Mouse (Mus musculus) CH12.LX (cell line): Measurements from ENCODE around the gene Ikzf2. TPM values are rescaled to one million over a fixed set of nuclear protein-coding genes. Genes with fewer than 3 reads are reported as not detected.

Experiments
- DNase-seq: peaks from one replicate; pipeline ENCODE4 v3.0.0-alpha.2; 2013; ENCODE audit errors: extremely low read depth
- H3K27ac ChIP-seq: 2 replicates; pipeline ENCODE4 v1.5.1; 2012; ENCODE audit warnings: low read depth, mild to moderate bottlenecking, control low read depth, moderate library complexity; ENCODE audit not compliant: insufficient read depth
- H3K27me3 ChIP-seq: replicated peaks from 2 replicates; pipeline ENCODE3; 2012; ENCODE audit warnings: inconsistent platforms
- H3K36me3 ChIP-seq, 2 experiments: replicated peaks in 1 of 2; 2 replicates each; pipeline versions ENCODE3 to v1.6.1; 2012; ENCODE audit warnings: inconsistent platforms in 1 of 2, low read length in 1 of 2, mild to moderate bottlenecking in 1 of 2, mixed read lengths in 1 of 2, moderate library complexity in 1 of 2; ENCODE audit not compliant: control insufficient read depth in 1 of 2, insufficient read depth in 1 of 2
- H3K4me1 ChIP-seq, 2 experiments: 2 replicates each; pipeline ENCODE4 v1.6.1; 2012; ENCODE audit warnings: inconsistent platforms in 1 of 2, moderate library complexity in 1 of 2; ENCODE audit not compliant: insufficient read depth in 2 of 2, control insufficient read depth in 1 of 2
- H3K4me2 ChIP-seq: 2 replicates; pipeline ENCODE4 v1.6.1; 2012; ENCODE audit warnings: low read depth, mild to moderate bottlenecking, control low read depth; ENCODE audit not compliant: poor library complexity, insufficient read depth, severe bottlenecking
- H3K4me3 ChIP-seq, 3 experiments: fragments of 150-350 bp in 1 of 3; sonication (generic) in 1 of 3; replicated peaks in 1 of 3; 2 replicates each; pipeline versions ENCODE3 to v1.5.1; 2011 to 2012; ENCODE audit warnings: low read depth in 2 of 3, low read length in 2 of 3, mild to moderate bottlenecking in 2 of 3, moderate library complexity in 2 of 3, control low read depth in 1 of 3, improper control_type of control experiment in 1 of 3, inconsistent platforms in 1 of 3, mixed read lengths in 1 of 3; ENCODE audit not compliant: poor library complexity in 1 of 3
- H3K79me2 ChIP-seq: replicated peaks from 2 replicates; pipeline ENCODE4 v1.6.1; 2012; ENCODE audit warnings: mild to moderate bottlenecking, moderate library complexity; ENCODE audit not compliant: control insufficient read depth, poor library complexity, insufficient read depth, severe bottlenecking; ENCODE audit errors: extremely low read depth
- H3K9ac ChIP-seq: 2 replicates; pipeline ENCODE4 v1.6.1; 2012; ENCODE audit warnings: low read depth, mild to moderate bottlenecking, control low read depth, moderate library complexity; ENCODE audit not compliant: insufficient read depth
- H3K9me3 ChIP-seq: replicated peaks from 2 replicates; pipeline ENCODE3; 2012; ENCODE audit warnings: low read length, inconsistent platforms, mixed read lengths
- BHLHE40 ChIP-seq: IDR thresholded peaks from 2 replicates; pipeline ENCODE4 v1.6.1; 2011; ENCODE audit warnings: mild to moderate bottlenecking, low read depth, low read length, improper control_type of control experiment
- CHD1 ChIP-seq: IDR thresholded peaks from 2 replicates; pipeline ENCODE4 v1.6.1; 2012; ENCODE audit warnings: low read depth, low read length, improper control_type of control experiment, inconsistent platforms
- E2F4 ChIP-seq: IDR thresholded peaks from 2 replicates; pipeline ENCODE4 v1.6.1; 2011; ENCODE audit warnings: low read depth, low read length, improper control_type of control experiment; ENCODE audit not compliant: insufficient replicate concordance
- KAT2A ChIP-seq: IDR thresholded peaks from 2 replicates; pipeline ENCODE4 v1.6.1; 2012; ENCODE audit warnings: low read length, improper control_type of control experiment, inconsistent platforms; ENCODE audit not compliant: insufficient replicate concordance
- MAFK ChIP-seq: IDR thresholded peaks from 2 replicates; pipeline ENCODE4 v1.6.1; 2011; ENCODE audit warnings: low read length, improper control_type of control experiment; ENCODE audit not compliant: insufficient replicate concordance
- MAX ChIP-seq: IDR thresholded peaks from 2 replicates; pipeline ENCODE4 v1.6.1; 2011; ENCODE audit warnings: low read length, improper control_type of control experiment
- MAZ ChIP-seq: IDR thresholded peaks from 2 replicates; pipeline ENCODE4 v1.6.1; 2012; ENCODE audit warnings: low read depth, mild to moderate bottlenecking, inconsistent platforms, low read length, improper control_type of control experiment, moderate library complexity
- MEF2A ChIP-seq: IDR thresholded peaks from 2 replicates; pipeline ENCODE4 v1.6.1; 2014; ENCODE audit warnings: low read depth, mild to moderate bottlenecking, inconsistent platforms, low read length, improper control_type of control experiment, borderline replicate concordance
- MXI1 ChIP-seq: IDR thresholded peaks from 2 replicates; pipeline ENCODE4 v1.6.1; 2011; ENCODE audit warnings: mild to moderate bottlenecking, low read depth, low read length, improper control_type of control experiment
- MYC ChIP-seq: IDR thresholded peaks from 2 replicates; pipeline ENCODE4 v1.6.1; 2011; ENCODE audit warnings: low read depth, mild to moderate bottlenecking, improper control_type of control experiment, low read length
- NRF1 ChIP-seq: IDR thresholded peaks from 2 replicates; pipeline ENCODE4 v1.6.1; 2014; ENCODE audit warnings: low read depth, mild to moderate bottlenecking, inconsistent platforms, low read length, improper control_type of control experiment, moderate library complexity
- PAX5 ChIP-seq: IDR thresholded peaks from 2 replicates; pipeline ENCODE4 v1.6.1; 2012; ENCODE audit warnings: low read length, inconsistent platforms, mixed read lengths
- POLR2A ChIP-seq: IDR thresholded peaks from 2 replicates; pipeline ENCODE4 v1.6.1; 2011; ENCODE audit warnings: low read depth, mild to moderate bottlenecking, improper control_type of control experiment, low read length
- RCOR1 ChIP-seq: conservative IDR thresholded peaks from 2 replicates; pipeline ENCODE4 v1.6.1; 2012; ENCODE audit warnings: low read depth, mild to moderate bottlenecking, inconsistent platforms, low read length, improper control_type of control experiment
- TBP ChIP-seq: conservative IDR thresholded peaks from 2 replicates; pipeline ENCODE4 v1.6.1; 2011; ENCODE audit warnings: low read depth, low read length, improper control_type of control experiment
- TCF12 ChIP-seq: IDR thresholded peaks from 2 replicates; pipeline ENCODE4 v1.6.1; 2014; ENCODE audit warnings: low read depth, mild to moderate bottlenecking, inconsistent platforms, low read length, improper control_type of control experiment
- UBTF ChIP-seq: IDR thresholded peaks from 2 replicates; pipeline ENCODE4 v1.6.1; 2012; ENCODE audit warnings: low read depth, mild to moderate bottlenecking, inconsistent platforms, low read length, improper control_type of control experiment, moderate library complexity
- ZC3H11A ChIP-seq: IDR thresholded peaks from 2 replicates; pipeline ENCODE4 v1.6.1; 2012; ENCODE audit warnings: low read depth, mild to moderate bottlenecking, inconsistent platforms, low read length, improper control_type of control experiment
- ZKSCAN1 ChIP-seq: IDR thresholded peaks from 2 replicates; pipeline ENCODE4 v1.6.1; 2012; ENCODE audit warnings: low read depth, inconsistent platforms, low read length, improper control_type of control experiment, borderline replicate concordance
- ZMIZ1 ChIP-seq: IDR thresholded peaks from 2 replicates; pipeline ENCODE4 v1.6.1; 2012; ENCODE audit warnings: low read depth, mild to moderate bottlenecking, inconsistent platforms, low read length, improper control_type of control experiment
- ZNF384 ChIP-seq: IDR thresholded peaks from 2 replicates; pipeline ENCODE4 v1.6.1; 2012; ENCODE audit warnings: low read depth, low read length, improper control_type of control experiment, inconsistent platforms
- dilution Hi-C: fragments of 300-500 bp; cut with MboI; formaldehyde crosslinking; loops from 2 replicates; pipeline ENCODE4 v1.14.3; 2020; ENCODE audit warnings: low sequenced_read_pairs; ENCODE audit not compliant: extremely low pct_unique_long_range_greater_than_20kb, extremely low pct_ligation_motif_present
- in situ Hi-C: fragments of 300-500 bp; cut with MboI; formaldehyde crosslinking; loops from 3 replicates; pipeline ENCODE4 v1.14.3; 2019; ENCODE audit warnings: low sequenced_read_pairs, low pct_ligation_motif_present, low pct_unique_long_range_greater_than_20kb, mixed read lengths
- polyA plus RNA-seq: library from polyadenylated mRNA; unstranded; fragments of >175 nt; gene quantifications from 2 replicates; pipeline ENCODE4 v1.2.1, GENCODE M21; 2012; ENCODE audit warnings: low read depth; ENCODE audit not compliant: insufficient read length
- total RNA-seq, 2 experiments: library from RNA; depleted of rRNA; stranded (reverse); fragments of 300-350 nt in 1 of 2; fragments of >200 nt in 1 of 2; gene quantifications; 2 replicates each; pipeline ENCODE4 v1.2.3; 2012 to 2014

Gene Ikzf2
- total and polyA plus RNA-seq, 3 experiments = not detected

- no peak for DNase-seq
- Histone ChIP-seq H3K4me1 (no peaks in the 10 kb centered on the region), H3K4me3 (no peak overlapping the region), H3K79me2 (no peaks in the 10 kb centered on the region), H3K36me3 (no peaks in the 10 kb centered on the region), H3K9ac (no peak overlapping the region), H3K27me3 (no peaks in the 10 kb centered on the region), H3K9me3 (no peaks in the 10 kb centered on the region), H3K4me2 (no peak overlapping the region), H3K27ac (no peak overlapping the region)
- in situ Hi-C loops (no loop called here), dilution Hi-C loops (no loop called here)
- TF ChIP-seq MXI1 (no peak), KAT2A (no peak), TBP (no peak), CHD1 (no peak), ZNF384 (no peak), ZKSCAN1 (no peak), RCOR1 (no peak), MAZ (no peak), MEF2A (no peak), PAX5 (no peak), UBTF (no peak), TCF12 (no peak), MYC (no peak), NRF1 (no peak)
These were observed 86.1 kb downstream of the Ikzf2 start for GRCm38 (mm10) chr1:69600954-69601353.

GRCm38 (mm10) chr1:69599074-69599772 lies 87.8 kb downstream of the Ikzf2 start:
- H3K9me3 ChIP-seq = no peaks in the 10 kb centered on the region
- in situ Hi-C loops = no loop called here

More at GRCm38 (mm10) chr1:69599074-69599772, 87.8 kb downstream of the Ikzf2 start:
- TF ChIP-seq MXI1 (no peak), BHLHE40 (no peak), E2F4 (no peak), CHD1 (no peak), ZNF384 (no peak), MAX (no peak), ZC3H11A (no peak), NRF1 (no peak), MAZ (no peak), POLR2A (no peak), MAFK (no peak), ZMIZ1 (no peak), TBP (no peak)
- Histone ChIP-seq H3K27ac (no peak overlapping the region), H3K9ac (no peak overlapping the region), H3K4me1 (no peaks in the 10 kb centered on the region), H3K79me2 (no peaks in the 10 kb centered on the region), H3K36me3 (no peaks in the 10 kb centered on the region), H3K27me3 (no peaks in the 10 kb centered on the region), H3K4me3 (no peak overlapping the region), H3K4me2 (no peak overlapping the region)
- no peak for DNase-seq
- dilution Hi-C loops = no loop called here
